Mouse (Mus musculus) lung, postnatal 0 days (tissue): ENCODE data around the gene 4930522H14Rik.

ENCODE experiments used
- CTCF ChIP-seq: IDR thresholded peaks from 2 replicates; pipeline ENCODE4 v1.5.1; 2016; ENCODE audit warnings: antibody characterized with exemption, mild to moderate bottlenecking
- EP300 ChIP-seq: IDR thresholded peaks from 2 replicates; pipeline ENCODE4 v1.6.1; 2016; ENCODE audit warnings: antibody characterized with exemption, mild to moderate bottlenecking, control low read depth

GRCm38 (mm10) chr4:109475577-109476553 lies 55.2 kb downstream of the 4930522H14Rik start:
- TF ChIP-seq CTCF (no peak), EP300 (no peak)
